Mouse (Mus musculus) MEL (cell line): ENCODE results near the gene Eif2a.

Experiments used
- CTCF ChIP-seq, 3 experiments: IDR thresholded peaks in 2 of 3; conservative IDR thresholded peaks in 1 of 3; 2 replicates each; pipeline ENCODE4 v1.5.1; 2011 to 2012; ENCODE audit warnings: low read length in 3 of 3, low read depth in 2 of 3, mild to moderate bottlenecking in 2 of 3, improper control_type of control experiment in 1 of 3, inconsistent platforms in 1 of 3, mixed read lengths in 1 of 3, moderate library complexity in 1 of 3; ENCODE audit not compliant: control insufficient read depth in 1 of 3, insufficient read depth in 1 of 3, poor library complexity in 1 of 3, severe bottlenecking in 1 of 3
- E2F4 ChIP-seq: IDR thresholded peaks from 2 replicates; pipeline ENCODE4 v1.6.1; 2011; ENCODE audit warnings: low read depth, low read length, improper control_type of control experiment, borderline replicate concordance
- ETS1 ChIP-seq: IDR thresholded peaks from 2 replicates; pipeline ENCODE4 v1.6.1; 2012; ENCODE audit warnings: low read depth, mild to moderate bottlenecking, inconsistent platforms, low read length, improper control_type of control experiment, moderate library complexity
- MAX ChIP-seq: IDR thresholded peaks from 2 replicates; pipeline ENCODE4 v1.6.1; 2011; ENCODE audit warnings: low read length, improper control_type of control experiment
- MAZ ChIP-seq: IDR thresholded peaks from 2 replicates; pipeline ENCODE4 v1.6.1; 2012; ENCODE audit warnings: low read depth, mild to moderate bottlenecking, inconsistent platforms, low read length, improper control_type of control experiment
- POLR2AphosphoS5 ChIP-seq: IDR thresholded peaks from 2 replicates; pipeline ENCODE4 v1.6.1; 2012; ENCODE audit warnings: low read depth, borderline replicate concordance, mild to moderate bottlenecking, inconsistent platforms, low read length, moderate library complexity, mixed read lengths
- TAL1 ChIP-seq: IDR thresholded peaks from 2 replicates; pipeline ENCODE4 v1.6.1; 2012; ENCODE audit warnings: mild to moderate bottlenecking, inconsistent platforms, low read length, moderate library complexity, mixed read lengths
- ZC3H11A ChIP-seq: IDR thresholded peaks from 2 replicates; pipeline ENCODE4 v1.6.1; 2012; ENCODE audit warnings: low read depth, mild to moderate bottlenecking, inconsistent platforms, low read length, improper control_type of control experiment

DNA sequence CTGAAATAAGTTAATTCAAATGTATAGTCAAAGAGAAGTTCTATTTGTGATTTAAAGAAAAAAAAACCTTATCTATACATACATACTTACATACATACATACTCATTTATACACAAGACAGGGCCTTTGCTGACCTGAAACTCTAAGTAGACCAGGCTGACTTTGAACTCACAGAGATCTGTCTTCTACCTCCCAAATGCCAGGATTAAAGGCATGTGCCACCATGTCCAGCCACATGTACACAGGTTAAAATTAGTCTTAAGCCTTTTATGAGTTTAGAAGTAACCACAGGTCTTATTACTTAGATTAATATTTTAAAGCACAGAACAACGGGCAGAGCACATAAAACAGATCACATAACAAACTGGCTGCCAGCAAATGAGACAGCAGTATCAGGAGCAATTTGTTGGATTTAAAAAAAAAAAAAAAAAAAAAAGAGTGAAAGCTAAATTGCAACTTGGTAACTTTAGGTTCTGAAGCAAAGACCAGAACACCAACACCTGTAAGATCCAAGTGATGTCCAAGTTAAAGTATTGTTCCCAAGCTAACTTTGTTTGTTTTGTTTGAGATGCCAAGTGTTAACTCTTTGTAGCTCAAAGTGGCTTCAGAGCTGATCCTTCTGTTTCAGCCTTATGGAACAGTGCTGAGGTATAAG, 9.5 kb upstream of the Eif2a start:
- TF ChIP-seq MAX (no peak), POLR2AphosphoS5 (no peak), ZC3H11A (no peak), TAL1 (no peak), CTCF (IDR thresholded peaks at IDR 0.05 in 2 of 3, conservative IDR thresholded peaks at IDR 0.05 in 1 of 3; ENCODE audit: control insufficient read depth in 1 of 3, insufficient read depth in 1 of 3, low read depth in 2 of 3, low read length in 3 of 3, poor library complexity in 1 of 3, severe bottlenecking in 1 of 3) (no peak), E2F4 (no peak), ETS1 (no peak), MAZ (no peak)
